Mouse (Mus musculus) skeletal muscle tissue, postnatal 0 days (tissue): ENCODE results near the gene Emx1. TPM values are rescaled to one million over a fixed set of nuclear protein-coding genes. Genes with fewer than 3 reads are reported as not detected.

Experiments used
- polyA plus RNA-seq: library from polyadenylated mRNA; unstranded; fragments of >200 nt; fragmentation: Nextera tagmentation; extraction: Ambion mirVana; gene quantifications from 2 replicates; pipeline ENCODE4 v1.2.1, GENCODE M21; 2015

The Emx1 gene
- polyA plus RNA-seq = not detected in 2 replicates

GRCm38 (mm10) chr6:85187340-85188211, at the start of gene Emx1:
Gene Emx1, plus strand, starts transcription at chr6:85187438.

Other genes starting within 250 kb of the Emx1 start
- gene Exoc6b, start 117.9 kb upstream of the Emx1 start, polyA plus RNA-seq = 8.0 and 8.3 TPM in 2 replicates
- 21.3 and 24.3 TPM in 2 replicates for gene Spr, start 49.7 kb upstream of the Emx1 start, polyA plus RNA-seq
- gene Sfxn5, start 146.0 kb downstream of the Emx1 start, polyA plus RNA-seq = 3.3 and 4.6 TPM in 2 replicates
- 20.0 and 20.7 TPM in 2 replicates for gene Rab11fip5, start 187.2 kb downstream of the Emx1 start, polyA plus RNA-seq
- not detected in 2 replicates for gene Noto, start 236.4 kb downstream of the Emx1 start, polyA plus RNA-seq
- 18.3 and 20.7 TPM in 2 replicates for gene Smyd5, start 244.6 kb downstream of the Emx1 start, polyA plus RNA-seq